Mouse (Mus musculus) limb, embryonic 12.5 days (tissue): Measurements from ENCODE around the gene Phactr1. TPM values are rescaled to one million over a fixed set of nuclear protein-coding genes. Genes with fewer than 3 reads are reported as not detected.
"Not testable (repeated sequence)": the region's sequence is repeated elsewhere in the genome, so short reads cannot be mapped to it uniquely, and the experiment has no call there.

Source experiments
- ATAC-seq: fragments of 200-750 bp; cut with Nextera tagmentation; 2 replicates; pipeline ENCODE4 v1.8.0; 2017; ENCODE audit warnings: low read depth, moderate TSS enrichment; ENCODE audit not compliant: insufficient number of reproducible peaks, insufficient read depth, low FRiP score, low TSS enrichment
- H3K27ac ChIP-seq: fragments of 300-500 bp; sonication (generic); 2 replicates; pipeline ENCODE4 v1.5.1; 2016; ENCODE audit warnings: mild to moderate bottlenecking, moderate library complexity
- H3K27me3 ChIP-seq: fragments of 300-500 bp; sonication (generic); 2 replicates; pipeline ENCODE4 v1.6.1; 2016; ENCODE audit warnings: mild to moderate bottlenecking, moderate library complexity
- H3K36me3 ChIP-seq: fragments of 300-500 bp; sonication (generic); 2 replicates; pipeline ENCODE4 v1.6.1; 2016; ENCODE audit warnings: mild to moderate bottlenecking, moderate library complexity
- H3K4me1 ChIP-seq: fragments of 300-500 bp; sonication (generic); replicated peaks from 2 replicates; pipeline ENCODE4 v1.6.1; 2016
- H3K4me2 ChIP-seq: fragments of 300-500 bp; sonication (generic); 2 replicates; pipeline ENCODE4 v1.6.1; 2016; ENCODE audit warnings: mild to moderate bottlenecking, moderate library complexity
- H3K4me3 ChIP-seq: fragments of 300-500 bp; sonication (generic); replicated peaks from 2 replicates; pipeline ENCODE4 v1.5.1; 2016; ENCODE audit warnings: mild to moderate bottlenecking
- H3K9ac ChIP-seq: fragments of 300-500 bp; sonication (generic); replicated peaks from 2 replicates; pipeline ENCODE4 v1.6.1; 2016; ENCODE audit warnings: mild to moderate bottlenecking, moderate library complexity
- H3K9me3 ChIP-seq: fragments of 300-500 bp; sonication (generic); 2 replicates; pipeline ENCODE4 v1.6.1; 2016; ENCODE audit warnings: mild to moderate bottlenecking, moderate library complexity
- WGBS: fragments of 180-500 bp; shearing (Covaris S2); methylation state at CpG from one replicate; pipeline ENCODE4 v1.1.7; 2016; 5-methylcytosine and 5-hydroxymethylcytosine counted together
- polyA plus RNA-seq: library from polyadenylated mRNA; unstranded; fragments of >200 nt; fragmentation: Nextera tagmentation; extraction: Ambion mirVana; gene quantifications from 2 replicates; pipeline ENCODE4 v1.2.1, GENCODE M21; 2016

Gene Phactr1
- polyA plus RNA-seq, 1 experiment from 2014 or later, result 6.8 TPM

DNA sequence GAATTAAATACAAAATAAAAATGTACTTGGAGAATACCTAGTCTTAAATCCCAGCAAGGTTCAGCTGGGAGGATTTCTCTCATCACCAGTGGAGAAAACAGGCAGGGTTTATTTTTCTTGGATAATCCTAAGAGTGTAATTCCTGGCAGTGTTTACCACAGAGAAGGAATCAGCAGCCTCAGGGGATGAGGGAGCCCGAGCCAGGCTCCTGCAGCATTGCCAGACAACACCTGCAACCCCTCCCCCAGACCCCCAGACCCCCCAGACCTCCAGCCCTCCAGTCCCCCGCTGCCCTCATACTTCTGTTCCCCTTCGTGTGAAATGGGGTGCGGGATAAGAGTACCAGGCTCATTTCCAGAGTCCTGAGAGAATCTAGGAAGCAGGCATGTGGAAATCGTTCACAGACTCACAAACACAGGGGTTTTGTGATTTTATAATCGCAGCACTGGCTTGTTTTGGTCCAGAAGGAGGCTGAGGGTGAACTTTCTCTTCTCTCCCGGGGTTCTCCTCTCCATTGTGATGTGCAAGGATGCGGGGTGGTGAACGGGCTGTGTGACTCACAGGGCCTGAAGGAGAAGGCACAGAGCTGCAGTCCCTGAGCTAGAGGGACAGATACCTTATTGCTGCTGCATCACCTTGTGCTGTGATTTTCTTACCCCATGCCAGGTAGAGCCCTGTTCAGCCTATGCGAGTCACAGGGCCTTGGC lies 249.3 kb downstream of the Phactr1 start:
- Histone ChIP-seq H3K9me3 (peaks cover 15% of the 10 kb centered on the region), H3K36me3 (no peaks in the 10 kb centered on the region), H3K4me2 (peak overlapping the region; percentile 8; the same call in 1 of the 2 replicates), H3K9ac (no peak overlapping the region), H3K4me3 (no peak overlapping the region), H3K27me3 (no peaks in the 10 kb centered on the region), H3K4me1 (peaks cover 25% of the 10 kb centered on the region), H3K27ac (peak overlapping the region; percentile 60)
- no peak for ATAC-seq
- WGBS, result 36% methylated on average over 10 of the region's 10 CpGs

GRCm38 (mm10) chr13:42932046-42932445 lies 251.6 kb downstream of the Phactr1 start:
- Histone ChIP-seq H3K36me3 (no peaks in the 10 kb centered on the region), H3K4me1 (peaks cover 30% of the 10 kb centered on the region), H3K4me2 (no peak overlapping the region), H3K27ac (no peak overlapping the region), H3K4me3 (no peak overlapping the region), H3K9me3 (peaks cover 15% of the 10 kb centered on the region), H3K9ac (no peak overlapping the region), H3K27me3 (no peaks in the 10 kb centered on the region)
- WGBS, result 91% methylated on average over 5 of the region's 5 CpGs
- ATAC-seq, result no peak

DNA sequence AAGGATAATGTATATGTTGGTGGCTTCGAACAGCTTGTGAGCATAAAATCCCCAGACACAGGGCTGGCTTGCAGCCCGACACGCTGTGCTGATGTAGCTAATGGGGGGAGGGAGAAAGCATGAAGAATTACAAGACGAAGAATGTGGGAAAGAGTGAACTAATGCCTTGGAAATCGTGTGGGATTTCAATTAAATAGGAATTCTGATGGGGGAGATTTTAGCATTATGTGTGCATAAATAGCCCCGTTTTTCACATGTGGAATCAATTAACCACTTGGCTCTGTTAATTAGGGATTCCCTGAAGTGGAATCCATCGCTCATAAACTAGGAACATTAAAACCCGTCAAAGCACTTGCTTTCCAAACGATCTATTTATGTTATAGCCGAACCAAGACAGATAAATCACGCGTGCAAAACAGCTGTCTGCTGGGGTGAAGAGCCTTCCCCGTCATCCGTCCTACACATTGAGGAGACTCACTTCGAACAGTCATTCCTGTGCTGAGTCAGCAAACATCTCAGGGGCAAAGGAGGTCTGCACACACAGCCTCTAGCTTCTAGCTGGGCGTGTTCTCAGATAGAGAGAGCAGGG lies 254.2 kb downstream of the Phactr1 start:
- H3K36me3 ChIP-seq, result no peaks in the 10 kb centered on the region
- H3K27ac ChIP-seq, result no peak overlapping the region
- 0 out of 2 replicates have a peak, but pooled peaks cover 6% of the 10 kb centered on the region for H3K9me3 ChIP-seq
- H3K4me1 ChIP-seq, result peaks cover 24% of the 10 kb centered on the region
- peak; percentile 43; the same call in 1 of the 2 replicates for ATAC-seq
- no peaks in the 10 kb centered on the region for H3K27me3 ChIP-seq
- no peak overlapping the region for H3K4me3 ChIP-seq
- no peak overlapping the region for H3K9ac ChIP-seq
- peak overlapping the region; percentile 45 for H3K4me2 ChIP-seq
- WGBS, result 9% methylated on average over 16 of the region's 16 CpGs

- 56% methylated on average over 3 of the region's 3 CpGs for WGBS
- no peak overlapping the region for H3K27ac ChIP-seq
Observed at GRCm38 (mm10) chr13:42937871-42938270, 257.4 kb downstream of the Phactr1 start.

GRCm38 (mm10) chr13:42938346-42938745 lies 257.9 kb downstream of the Phactr1 start:
- Histone ChIP-seq H3K9ac (no peak overlapping the region), H3K9me3 (0 out of 2 replicates have a peak, but pooled peaks cover 3% of the 10 kb centered on the region), H3K27ac (no peak overlapping the region), H3K27me3 (no peaks in the 10 kb centered on the region), H3K36me3 (no peaks in the 10 kb centered on the region), H3K4me3 (no peak overlapping the region), H3K4me2 (no peak overlapping the region), H3K4me1 (peaks cover 13% of the 10 kb centered on the region)
- 87% methylated on average over 1 of the region's 1 CpGs for WGBS
- ATAC-seq, result no peak

More at GRCm38 (mm10) chr13:42937871-42938270, 257.4 kb downstream of the Phactr1 start:
- Histone ChIP-seq H3K4me1 (peaks cover 13% of the 10 kb centered on the region), H3K27me3 (no peaks in the 10 kb centered on the region), H3K4me3 (no peak overlapping the region), H3K9ac (no peak overlapping the region), H3K4me2 (no peak overlapping the region), H3K36me3 (no peaks in the 10 kb centered on the region), H3K9me3 (0 out of 2 replicates have a peak, but pooled peaks cover 3% of the 10 kb centered on the region)
- no peak for ATAC-seq

GRCm38 (mm10) chr13:42940271-42940670 lies 259.8 kb downstream of the Phactr1 start:
- 0 out of 2 replicates have a peak, but pooled peaks cover 3% of the 10 kb centered on the region for H3K9me3 ChIP-seq
- no peaks in the 10 kb centered on the region for H3K36me3 ChIP-seq
- H3K4me1 ChIP-seq, result no peaks in the 10 kb centered on the region
- WGBS, result 82% methylated on average over 3 of the region's 3 CpGs
- no peak overlapping the region for H3K27ac ChIP-seq
- no peak overlapping the region for H3K9ac ChIP-seq
- no peak overlapping the region for H3K4me2 ChIP-seq
- no peak for ATAC-seq
- no peaks in the 10 kb centered on the region for H3K27me3 ChIP-seq
- H3K4me3 ChIP-seq, result no peak overlapping the region

GRCm38 (mm10) chr13:42944106-42944505 lies 263.7 kb downstream of the Phactr1 start:
- no peaks in the 10 kb centered on the region for H3K36me3 ChIP-seq
- 75% methylated on average over 3 of the region's 3 CpGs for whole genome bisulfite sequencing

GRCm38 (mm10) chr13:42945201-42945600 lies 264.8 kb downstream of the Phactr1 start:
- H3K36me3 ChIP-seq, ATAC-seq, H3K9ac ChIP-seq, H3K4me1 ChIP-seq, H3K27ac ChIP-seq, H3K4me3 ChIP-seq, H3K9me3 ChIP-seq, H3K4me2 ChIP-seq, H3K27me3 ChIP-seq: not testable (repeated sequence)
- WGBS, result 20% methylated on average over 3 of the region's 4 CpGs

More at GRCm38 (mm10) chr13:42944106-42944505, 263.7 kb downstream of the Phactr1 start:
- no peak overlapping the region for H3K4me3 ChIP-seq
- no peak overlapping the region for H3K9ac ChIP-seq
- no peak for ATAC-seq
- no peaks in the 10 kb centered on the region for H3K4me1 ChIP-seq
- H3K4me2 ChIP-seq, result no peak overlapping the region
- H3K27ac ChIP-seq, result no peak overlapping the region
- H3K27me3 ChIP-seq, result no peaks in the 10 kb centered on the region
- 0 out of 2 replicates have a peak, but pooled peaks cover 3% of the 10 kb centered on the region for H3K9me3 ChIP-seq

GRCm38 (mm10) chr13:42948717-42949265 lies 268.4 kb downstream of the Phactr1 start:
- 79% methylated on average over 10 of the region's 10 CpGs for whole genome bisulfite sequencing
- H3K36me3 ChIP-seq, result no peaks in the 10 kb centered on the region
- no peak overlapping the region for H3K9ac ChIP-seq
- no peak overlapping the region for H3K27ac ChIP-seq
- H3K27me3 ChIP-seq, result no peaks in the 10 kb centered on the region; the same call in 1 of the 2 replicates
- H3K4me2 ChIP-seq, result no peak overlapping the region
- H3K9me3 ChIP-seq, result no peaks in the 10 kb centered on the region
- H3K4me1 ChIP-seq, result no peaks in the 10 kb centered on the region
- H3K4me3 ChIP-seq, result no peak overlapping the region
- no peak for ATAC-seq

- H3K36me3 ChIP-seq, result no peaks in the 10 kb centered on the region
- no peaks in the 10 kb centered on the region; the same call in 1 of the 2 replicates for H3K27me3 ChIP-seq
- no peak for ATAC-seq
- H3K9me3 ChIP-seq, result no peaks in the 10 kb centered on the region
- H3K4me3 ChIP-seq, result no peak overlapping the region
- 78% methylated on average over 5 of the region's 5 CpGs for WGBS
- H3K9ac ChIP-seq, result no peak overlapping the region
- H3K27ac ChIP-seq, result no peak overlapping the region
- no peak overlapping the region for H3K4me2 ChIP-seq
- H3K4me1 ChIP-seq, result no peaks in the 10 kb centered on the region
Observed at GRCm38 (mm10) chr13:42949336-42949735, 268.9 kb downstream of the Phactr1 start.

- Histone ChIP-seq H3K4me1 (no peaks in the 10 kb centered on the region), H3K4me3 (no peak overlapping the region), H3K4me2 (no peak overlapping the region), H3K9ac (no peak overlapping the region), H3K36me3 (no peaks in the 10 kb centered on the region), H3K27ac (no peak overlapping the region), H3K27me3 (no peaks in the 10 kb centered on the region; the same call in 1 of the 2 replicates), H3K9me3 (no peaks in the 10 kb centered on the region)
- no peak for ATAC-seq
- WGBS, result 75% methylated on average over 3 of the region's 3 CpGs
Observed at GRCm38 (mm10) chr13:42950056-42950455, 269.6 kb downstream of the Phactr1 start.
